Mouse (Mus musculus) C2C12 (cell line): ENCODE results near the gene Ndufc1. TPM values are rescaled to one million over a fixed set of nuclear protein-coding genes. Genes with fewer than 3 reads are reported as not detected.

ENCODE experiments used
- H3K27me3 ChIP-seq: one replicate; pipeline ENCODE4 v1.6.1; 2011; ENCODE audit not compliant: control insufficient read depth, insufficient read depth, insufficient read length
- H3K36me3 ChIP-seq: one replicate; pipeline ENCODE4 v1.6.1; 2011; ENCODE audit not compliant: control insufficient read depth, insufficient read depth
- H3K4me3 ChIP-seq: one replicate; pipeline ENCODE4 v1.5.1; 2011; ENCODE audit warnings: mild to moderate bottlenecking, control low read depth; ENCODE audit not compliant: poor library complexity, insufficient read depth, severe bottlenecking
- H3K79me2 ChIP-seq: one replicate; pipeline ENCODE4 v1.6.1; 2011; ENCODE audit not compliant: control insufficient read depth, insufficient read depth
- H3K79me3 ChIP-seq: one replicate; pipeline ENCODE4 v1.6.1; 2011; ENCODE audit warnings: low read depth, control low read depth
- H3ac ChIP-seq: one replicate; pipeline ENCODE3; 2011; ENCODE audit warnings: low read depth; ENCODE audit not compliant: control insufficient read depth, insufficient read length
- CEBPB ChIP-seq: IDR thresholded peaks from one replicate; pipeline ENCODE4 v1.6.1; 2011; ENCODE audit warnings: low read depth, mild to moderate bottlenecking, control low read depth, moderate library complexity
- CTCF ChIP-seq: IDR thresholded peaks from one replicate; pipeline ENCODE4 v1.5.1; 2011; ENCODE audit not compliant: control insufficient read depth, insufficient read depth, insufficient read length
- FOSL1 ChIP-seq: IDR thresholded peaks from one replicate; pipeline ENCODE4 v1.8.0; 2011; ENCODE audit warnings: mild to moderate bottlenecking, low read length; ENCODE audit not compliant: poor library complexity, insufficient read depth, severe bottlenecking
- MAX ChIP-seq: IDR thresholded peaks from one replicate; pipeline ENCODE4 v1.6.1; 2011; ENCODE audit warnings: mild to moderate bottlenecking, control low read depth
- MYOD1 ChIP-seq: IDR thresholded peaks from one replicate; pipeline ENCODE4 v1.6.1; 2011; ENCODE audit warnings: low read depth; ENCODE audit not compliant: control insufficient read depth, insufficient read length
- MYOG ChIP-seq: IDR thresholded peaks from one replicate; pipeline ENCODE4 v1.6.1; 2011; ENCODE audit not compliant: control insufficient read depth, insufficient read length; ENCODE audit errors: extremely low read depth
- USF1 ChIP-seq: IDR thresholded peaks from one replicate; pipeline ENCODE4 v1.6.1; 2011; ENCODE audit warnings: low read depth, mild to moderate bottlenecking, control low read depth, moderate library complexity
- polyA plus RNA-seq: library from polyadenylated mRNA; unstranded; fragments of >200 nt; fragmentation: generic; extraction: Trizol; gene quantifications from one replicate; pipeline ENCODE4 v1.2.1, GENCODE M21; 2012; ENCODE audit warnings: missing spikeins

Ndufc1 gene
- polyA plus RNA-seq, 1 experiment, result 473 TPM

GRCm38 (mm10) chr3:51372883-51373282 is 35.9 kb downstream of the Ndufc1 start:
- Histone ChIP-seq H3K79me3 (no peaks in the 10 kb centered on the region), H3K36me3 (no peaks in the 10 kb centered on the region), H3ac (no peak overlapping the region), H3K79me2 (no peaks in the 10 kb centered on the region), H3K4me3 (no peak overlapping the region), H3K27me3 (no peaks in the 10 kb centered on the region)
- no peak for TF ChIP-seq MYOD1

- no peaks in the 10 kb centered on the region for H3K79me2 ChIP-seq
- no peak overlapping the region for H3K4me3 ChIP-seq
- H3ac ChIP-seq, result no peak overlapping the region
- no peaks in the 10 kb centered on the region for H3K27me3 ChIP-seq
- no peaks in the 10 kb centered on the region for H3K36me3 ChIP-seq
- TF ChIP-seq FOSL1, result no peak
- TF ChIP-seq MAX, result no peak
- no peak for TF ChIP-seq MYOD1
- TF ChIP-seq CTCF, result no peak
- no peak for TF ChIP-seq USF1
- no peak for TF ChIP-seq CEBPB
- no peak for TF ChIP-seq MYOG
- H3K79me3 ChIP-seq, result no peaks in the 10 kb centered on the region
Observed at GRCm38 (mm10) chr3:51371826-51372225, 37.0 kb downstream of the Ndufc1 start.

GRCm38 (mm10) chr3:51368011-51368410 is 40.8 kb downstream of the Ndufc1 start:
- Histone ChIP-seq H3K4me3 (no peak overlapping the region), H3K36me3 (no peaks in the 10 kb centered on the region), H3K27me3 (no peaks in the 10 kb centered on the region), H3ac (no peak overlapping the region), H3K79me3 (no peaks in the 10 kb centered on the region), H3K79me2 (no peaks in the 10 kb centered on the region)
- TF ChIP-seq CTCF (no peak), MYOG (no peak), FOSL1 (no peak)

GRCm38 (mm10) chr3:51366926-51367325 is 41.9 kb downstream of the Ndufc1 start:
- TF ChIP-seq USF1, result no peak
- no peak for TF ChIP-seq FOSL1
- TF ChIP-seq MYOG, result no peak
- TF ChIP-seq CEBPB, result no peak
- Histone ChIP-seq H3K79me3 (no peaks in the 10 kb centered on the region), H3K79me2 (no peaks in the 10 kb centered on the region)

GRCm38 (mm10) chr3:51365517-51365882 is 43.3 kb downstream of the Ndufc1 start:
- no peak for TF ChIP-seq CTCF
- TF ChIP-seq CEBPB, result no peak
- no peak for TF ChIP-seq MYOG
- no peak for TF ChIP-seq FOSL1
- Histone ChIP-seq H3ac (no peak overlapping the region), H3K4me3 (no peak overlapping the region)

More at GRCm38 (mm10) chr3:51366926-51367325, 41.9 kb downstream of the Ndufc1 start:
- no peak overlapping the region for H3K4me3 ChIP-seq
- H3ac ChIP-seq, result no peak overlapping the region
- no peaks in the 10 kb centered on the region for H3K27me3 ChIP-seq
- no peaks in the 10 kb centered on the region for H3K36me3 ChIP-seq

GRCm38 (mm10) chr3:51364703-51365516 is 43.9 kb downstream of the Ndufc1 start:
- TF ChIP-seq MYOD1, result no peak
- no peak for TF ChIP-seq CEBPB
- peak; percentile 57 for TF ChIP-seq USF1
- peak; percentile 52 for TF ChIP-seq CTCF
- no peak for TF ChIP-seq MAX
- no peak for TF ChIP-seq FOSL1
- no peak for TF ChIP-seq MYOG
- H3ac ChIP-seq, result peak overlapping the region; percentile 47
- H3K27me3 ChIP-seq, result no peaks in the 10 kb centered on the region
- H3K79me3 ChIP-seq, result no peaks in the 10 kb centered on the region
- peak overlapping the region; percentile 25 for H3K4me3 ChIP-seq
- no peaks in the 10 kb centered on the region for H3K36me3 ChIP-seq
- no peaks in the 10 kb centered on the region for H3K79me2 ChIP-seq

More at GRCm38 (mm10) chr3:51365517-51365882, 43.3 kb downstream of the Ndufc1 start:
- Histone ChIP-seq H3K36me3 (no peaks in the 10 kb centered on the region), H3K79me2 (no peaks in the 10 kb centered on the region), H3K27me3 (no peaks in the 10 kb centered on the region), H3K79me3 (no peaks in the 10 kb centered on the region)
